Mouse (Mus musculus) bone marrow macrophage, adult 2 months (primary cell): ENCODE data around the gene Ppef2.

Experiments
- CTCF ChIP-seq: IDR thresholded peaks from 2 replicates; pipeline ENCODE4 v1.5.1; 2012; ENCODE audit warnings: low read depth, mild to moderate bottlenecking, low read length, moderate library complexity
- POLR2A ChIP-seq: IDR thresholded peaks from 2 replicates; pipeline ENCODE4 v1.6.1; 2012; ENCODE audit warnings: mild to moderate bottlenecking, low read depth, low read length, borderline replicate concordance

- TF ChIP-seq POLR2A (no peak), CTCF (no peak)
These were observed 7.8 kb upstream of the Ppef2 start for GRCm38 (mm10) chr5:92263761-92264359.
